Mouse (Mus musculus): ENCODE results near the gene Hoxc12. TPM values are rescaled to one million over a fixed set of nuclear protein-coding genes. Genes with fewer than 3 reads are reported as not detected.

Gene Hoxc12
- polyA plus RNA-seq, 1 experiment from 2014 or later: not detected

GRCm38 (mm10) chr15:102921053-102922011 lies 15.2 kb upstream of the Hoxc12 start, which contains the start of gene Hoxc13:
Hoxc13 (plus strand) TSS chr15:102921103.
- no peaks in the 10 kb centered on the region for H3K9me3 ChIP-seq
- no peak for ATAC-seq (ENCODE audit: low FRiP score, low read depth)
- H3K4me2 ChIP-seq: peak within 1 kb of the TSS; percentile 27; the same call in 1 of the 2 replicates
- H3K4me3 ChIP-seq: peak within 1 kb of the TSS; percentile 5; the same call in 1 of the 2 replicates
- peaks cover 94% of the 10 kb centered on the region for H3K27me3 ChIP-seq
- H3K27ac ChIP-seq (replicated peaks): no peak within 1 kb of the TSS
- H3K4me1 ChIP-seq (replicated peaks): 0 out of 2 replicates have a peak, but pooled peaks cover 3% of the 10 kb centered on the region
- H3K9ac ChIP-seq: no peak within 1 kb of the TSS
- H3K36me3 ChIP-seq: no peaks in the 10 kb centered on the region
- 2% methylated on average over 73 of the region's 88 CpGs for WGBS

- no peaks in the 10 kb centered on the region for H3K36me3 ChIP-seq
- no peak overlapping the region for H3K4me2 ChIP-seq
- H3K4me1 ChIP-seq (replicated peaks): 0 out of 2 replicates have a peak, but pooled peaks cover 3% of the 10 kb centered on the region
- H3K4me3 ChIP-seq: no peak overlapping the region
- H3K9me3 ChIP-seq: no peaks in the 10 kb centered on the region
- WGBS: under 1% methylated on average over 24 of the region's 24 CpGs
- no peak for ATAC-seq (ENCODE audit: low FRiP score, low read depth)
- no peak overlapping the region for H3K9ac ChIP-seq
- H3K27ac ChIP-seq (replicated peaks): no peak overlapping the region
- peaks cover 94% of the 10 kb centered on the region for H3K27me3 ChIP-seq
Observed at GRCm38 (mm10) chr15:102922012-102922362, 14.6 kb upstream of the Hoxc12 start.

DNA sequence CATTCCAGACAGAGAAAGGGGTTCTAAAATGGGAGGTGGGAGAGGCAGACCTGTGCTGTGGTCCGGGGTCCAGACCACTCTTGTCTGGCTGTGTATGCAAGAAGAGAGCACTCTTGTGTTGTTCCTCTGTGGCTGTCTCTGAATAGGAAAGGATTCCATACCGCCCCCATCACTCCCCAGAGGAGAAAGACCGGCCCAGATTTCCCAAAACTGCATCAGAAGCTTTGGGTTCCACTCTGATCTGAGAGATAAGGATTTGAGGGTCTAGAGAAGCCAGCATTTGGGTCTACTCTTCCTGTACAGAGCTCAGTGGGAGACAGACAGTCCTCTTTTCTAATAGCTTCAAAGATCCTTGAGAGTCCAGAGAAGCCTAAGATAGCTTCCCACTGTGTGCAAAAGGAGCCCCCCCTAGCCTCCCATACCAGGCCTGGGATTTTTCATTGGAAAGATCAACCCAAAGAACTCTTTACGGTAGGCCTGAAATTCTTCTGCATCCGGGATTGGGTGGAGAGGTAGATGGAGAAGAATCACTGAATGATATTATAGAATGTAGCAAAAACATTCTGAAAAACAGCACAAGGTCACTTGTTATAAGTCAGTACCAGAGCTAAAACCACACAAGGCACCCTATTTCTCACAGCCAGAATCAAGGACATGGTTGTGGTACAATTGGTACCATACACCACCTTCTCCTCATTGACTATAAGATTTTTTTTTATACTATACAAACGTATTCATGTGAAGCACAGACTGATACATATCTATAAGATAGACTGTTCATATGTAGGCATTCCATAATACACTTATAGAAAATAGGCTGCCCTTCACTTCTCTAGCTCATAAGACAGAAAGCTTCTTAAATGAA lies 13.7 kb upstream of the Hoxc12 start:
- Histone ChIP-seq H3K27me3 (peaks cover 93% of the 10 kb centered on the region), H3K9ac (no peak overlapping the region), H3K9me3 (no peaks in the 10 kb centered on the region), H3K4me3 (no peak overlapping the region), H3K4me2 (no peak overlapping the region), H3K36me3 (no peaks in the 10 kb centered on the region), H3K4me1 (replicated peaks) (0 out of 2 replicates have a peak, but pooled peaks cover 3% of the 10 kb centered on the region), H3K27ac (replicated peaks) (no peak overlapping the region)
- ATAC-seq (ENCODE audit: low FRiP score, low read depth): no peak
- WGBS: 8% methylated on average over 6 of the region's 6 CpGs

DNA sequence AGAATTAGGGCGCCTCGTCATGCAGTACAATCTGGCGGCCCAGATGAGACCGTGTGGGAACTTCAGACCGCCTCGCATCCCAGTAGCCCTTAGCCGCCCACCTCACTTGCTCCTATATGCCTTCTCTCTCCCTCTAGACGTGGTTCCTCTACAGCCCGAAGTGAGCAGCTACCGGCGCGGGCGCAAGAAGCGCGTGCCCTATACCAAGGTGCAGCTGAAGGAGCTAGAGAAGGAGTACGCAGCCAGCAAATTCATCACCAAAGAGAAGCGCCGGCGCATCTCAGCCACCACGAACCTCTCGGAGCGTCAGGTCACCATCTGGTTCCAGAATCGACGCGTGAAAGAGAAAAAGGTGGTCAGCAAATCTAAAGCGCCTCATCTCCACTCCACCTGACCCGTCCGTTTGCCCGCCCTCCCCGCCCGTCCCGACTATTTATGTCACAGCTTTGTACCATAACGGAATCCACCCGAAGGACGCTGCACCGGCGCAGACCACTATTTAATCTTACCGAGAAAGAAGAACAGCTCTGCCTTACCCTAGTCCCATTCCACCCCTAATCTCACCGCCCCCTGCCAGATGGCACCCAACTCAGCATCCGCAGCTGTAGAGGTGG lies 9.4 kb upstream of the Hoxc12 start:
- H3K4me2 ChIP-seq: no peak overlapping the region
- H3K9ac ChIP-seq: no peak overlapping the region
- H3K4me3 ChIP-seq: no peak overlapping the region
- no peaks in the 10 kb centered on the region for H3K4me1 ChIP-seq (replicated peaks)
- H3K27ac ChIP-seq (replicated peaks): no peak overlapping the region
- peaks cover 95% of the 10 kb centered on the region for H3K27me3 ChIP-seq
- no peaks in the 10 kb centered on the region for H3K9me3 ChIP-seq
- ATAC-seq (ENCODE audit: low FRiP score, low read depth): no peak
- WGBS: under 1% methylated on average over 40 of the region's 40 CpGs
- no peaks in the 10 kb centered on the region for H3K36me3 ChIP-seq

DNA sequence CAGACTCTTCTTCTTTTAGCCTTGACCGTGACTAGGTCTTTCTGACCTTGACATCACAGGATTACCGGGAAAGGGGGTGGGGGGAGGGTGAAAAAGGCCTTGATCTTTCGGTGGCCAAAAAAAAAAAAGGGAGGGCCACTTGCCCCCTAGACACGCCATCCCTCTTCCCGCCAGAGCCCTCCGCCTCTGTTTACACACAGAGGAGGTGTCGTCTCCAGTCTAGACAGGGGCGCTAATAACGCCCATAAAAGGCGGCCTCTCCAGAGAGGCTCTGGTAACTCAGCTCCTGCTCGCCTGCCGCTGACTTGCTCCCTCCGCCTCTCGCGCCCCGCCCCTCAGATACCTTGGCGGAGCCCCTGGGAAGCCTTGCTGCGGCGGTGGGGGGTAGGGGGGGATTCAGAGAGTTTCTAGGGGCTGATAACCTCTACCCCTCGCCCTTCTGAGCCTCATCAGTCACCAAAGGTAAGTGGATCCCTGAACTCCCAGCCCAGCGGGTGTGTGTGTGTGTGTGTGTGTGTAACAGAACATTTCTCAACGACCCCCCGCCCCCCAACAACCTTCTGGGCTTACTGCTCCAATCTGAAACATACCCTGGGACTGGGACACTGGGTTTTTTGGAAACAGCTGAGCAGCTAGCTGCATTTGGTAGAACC lies 4.7 kb upstream of the Hoxc12 start:
- ATAC-seq (ENCODE audit: low FRiP score, low read depth): no peak
- no peak overlapping the region for H3K27ac ChIP-seq (replicated peaks)
- H3K4me3 ChIP-seq: no peak overlapping the region
- no peaks in the 10 kb centered on the region for H3K4me1 ChIP-seq (replicated peaks)
- no peak overlapping the region for H3K4me2 ChIP-seq
- WGBS: 1% methylated on average over 23 of the region's 23 CpGs
- peaks cover 96% of the 10 kb centered on the region for H3K27me3 ChIP-seq
- H3K36me3 ChIP-seq: no peaks in the 10 kb centered on the region
- no peak overlapping the region for H3K9ac ChIP-seq
- H3K9me3 ChIP-seq: no peaks in the 10 kb centered on the region

DNA sequence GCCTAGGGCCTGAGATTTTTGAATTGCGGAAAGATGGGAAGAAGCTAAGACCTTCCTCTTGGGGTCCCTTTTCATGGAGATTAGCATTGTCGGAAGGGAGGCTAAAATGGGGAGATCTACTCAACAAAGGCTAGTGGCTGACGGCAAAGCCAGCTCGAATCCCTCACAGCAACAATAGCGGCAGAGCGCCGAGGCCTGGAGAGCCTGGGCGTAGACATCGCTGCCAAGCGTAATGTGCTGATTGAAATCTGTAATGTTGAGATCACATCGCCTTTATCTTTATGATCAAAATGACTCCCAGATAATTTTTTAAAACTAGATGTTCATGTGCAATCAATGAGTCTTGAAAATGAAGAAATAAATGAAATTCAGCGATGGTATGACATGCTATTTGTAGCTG lies 2.1 kb upstream of the Hoxc12 start:
- Histone ChIP-seq H3K4me3 (no peak overlapping the region), H3K4me2 (no peak overlapping the region), H3K9ac (no peak overlapping the region), H3K27me3 (peaks cover 96% of the 10 kb centered on the region), H3K9me3 (no peaks in the 10 kb centered on the region), H3K4me1 (replicated peaks) (no peaks in the 10 kb centered on the region), H3K27ac (replicated peaks) (no peak overlapping the region), H3K36me3 (no peaks in the 10 kb centered on the region)
- no peak for ATAC-seq (ENCODE audit: low FRiP score, low read depth)
- WGBS: 1% methylated on average over 12 of the region's 12 CpGs

GRCm38 (mm10) chr15:102934897-102935296 lies 1.7 kb upstream of the Hoxc12 start:
- Histone ChIP-seq H3K9ac (no peak overlapping the region), H3K27ac (replicated peaks) (no peak overlapping the region), H3K4me1 (replicated peaks) (no peaks in the 10 kb centered on the region), H3K27me3 (peaks cover 96% of the 10 kb centered on the region), H3K4me3 (no peak overlapping the region), H3K36me3 (no peaks in the 10 kb centered on the region), H3K4me2 (no peak overlapping the region), H3K9me3 (no peaks in the 10 kb centered on the region)
- no peak for ATAC-seq (ENCODE audit: low FRiP score, low read depth)
- WGBS: under 1% methylated on average over 26 of the region's 27 CpGs

- Histone ChIP-seq H3K36me3 (no peaks in the 10 kb centered on the region), H3K27me3 (peaks cover 96% of the 10 kb centered on the region), H3K4me1 (replicated peaks) (no peaks in the 10 kb centered on the region), H3K4me2 (no peak overlapping the region), H3K27ac (replicated peaks) (no peak overlapping the region), H3K9me3 (no peaks in the 10 kb centered on the region), H3K4me3 (no peak overlapping the region), H3K9ac (no peak overlapping the region)
- under 1% methylated on average over 47 of the region's 50 CpGs for WGBS
- ATAC-seq (ENCODE audit: low FRiP score, low read depth): no peak
Observed at GRCm38 (mm10) chr15:102937036-102937666, 594 bp downstream of the Hoxc12 start.

DNA sequence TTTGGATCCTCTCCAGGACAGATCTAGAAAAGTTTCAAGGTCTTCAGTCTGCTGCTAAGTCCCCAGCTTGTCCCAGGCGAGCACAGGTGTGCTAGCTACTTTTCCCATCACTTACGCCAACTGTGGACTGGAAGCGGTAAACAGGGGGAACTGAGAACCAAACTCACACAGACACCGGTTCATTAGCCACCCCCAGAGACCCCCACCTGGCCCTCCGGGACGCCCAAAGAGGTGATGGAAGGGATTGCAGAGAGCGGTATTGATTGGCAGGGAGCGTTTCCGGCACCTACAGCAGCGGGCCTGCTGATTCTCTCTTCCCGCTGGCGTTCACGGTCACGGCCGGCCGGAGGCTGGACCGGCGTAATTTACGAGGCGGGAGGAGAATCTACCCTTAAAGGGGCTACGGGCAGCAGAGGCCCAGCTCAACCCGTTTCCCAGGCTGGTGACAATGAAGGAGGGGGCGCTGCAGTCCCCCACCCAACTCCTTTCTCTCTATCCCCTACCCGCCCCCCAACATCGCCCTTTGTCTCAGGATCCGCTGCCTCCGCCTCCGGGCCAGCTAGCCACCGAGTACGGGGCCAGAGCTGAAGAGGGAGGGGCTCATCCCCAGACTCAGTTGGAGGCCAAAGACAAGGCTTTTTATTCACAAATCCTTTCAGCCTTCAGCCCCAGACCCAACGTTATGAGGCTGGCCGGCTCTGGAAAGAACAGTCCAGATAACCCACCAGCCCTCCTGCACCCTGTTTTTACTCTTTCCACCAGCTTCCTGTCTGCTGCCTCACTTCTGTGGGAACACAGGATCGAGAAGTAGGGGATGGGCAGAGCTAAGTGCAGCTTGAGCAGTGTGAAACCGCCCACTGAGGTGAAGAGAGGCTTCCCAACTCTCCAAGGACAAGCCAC lies 2.9 kb downstream of the Hoxc12 start:
- no peak for ATAC-seq (ENCODE audit: low FRiP score, low read depth)
- H3K4me3 ChIP-seq: no peak overlapping the region
- no peak overlapping the region for H3K9ac ChIP-seq

DNA sequence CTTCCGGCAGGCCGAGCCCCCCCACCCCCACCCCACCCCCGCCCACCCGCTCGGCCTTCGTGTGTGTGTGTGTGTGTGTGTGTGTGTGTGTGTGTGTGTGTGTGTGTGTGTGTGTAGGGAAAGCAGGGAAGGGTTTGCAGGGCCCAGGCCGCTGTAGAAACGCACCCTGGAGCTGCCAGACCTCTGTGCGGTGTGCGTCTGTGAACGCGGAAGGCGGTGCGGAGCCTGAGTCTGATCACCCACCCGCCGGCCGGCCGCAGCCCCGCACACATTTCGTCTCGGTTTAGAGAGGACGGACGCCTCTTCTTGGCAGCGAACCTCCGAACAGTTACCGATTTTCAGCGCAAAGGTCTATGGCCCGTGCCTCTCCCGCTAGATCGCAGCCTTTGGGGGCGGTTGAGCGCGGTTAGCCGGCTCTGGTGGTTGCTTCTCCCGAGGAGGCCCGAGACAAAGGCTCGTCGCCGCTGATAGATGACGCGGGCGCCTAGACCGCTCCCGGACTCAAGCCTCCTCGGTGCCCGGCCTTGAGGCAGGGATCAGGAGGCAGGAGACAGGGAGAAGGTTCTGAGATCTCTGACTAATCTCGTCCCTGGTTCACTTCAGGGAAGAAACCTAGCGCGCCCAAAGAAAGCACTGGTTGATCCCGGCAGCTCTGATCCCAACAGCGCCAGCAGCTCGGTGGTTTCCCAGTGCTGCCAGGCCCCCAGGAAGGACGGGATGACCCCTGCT lies 6.3 kb downstream of the Hoxc12 start:
- no peak overlapping the region for H3K27ac ChIP-seq (replicated peaks)
- H3K4me1 ChIP-seq (replicated peaks): no peaks in the 10 kb centered on the region
- peaks cover 96% of the 10 kb centered on the region for H3K27me3 ChIP-seq
- no peak for ATAC-seq (ENCODE audit: low FRiP score, low read depth)
- no peaks in the 10 kb centered on the region for H3K36me3 ChIP-seq
- no peak overlapping the region for H3K9ac ChIP-seq
- WGBS: under 1% methylated on average over 50 of the region's 53 CpGs
- no peak overlapping the region for H3K4me3 ChIP-seq
- peak overlapping the region; percentile 22; the same call in 1 of the 2 replicates for H3K4me2 ChIP-seq
- no peaks in the 10 kb centered on the region for H3K9me3 ChIP-seq

More for the DNA sequence above, 2.9 kb downstream of the Hoxc12 start:
- 2% methylated on average over 34 of the region's 34 CpGs for WGBS
- Histone ChIP-seq H3K9me3 (no peaks in the 10 kb centered on the region), H3K27me3 (peaks cover 95% of the 10 kb centered on the region), H3K4me2 (no peak overlapping the region), H3K4me1 (replicated peaks) (no peaks in the 10 kb centered on the region), H3K27ac (replicated peaks) (no peak overlapping the region), H3K36me3 (no peaks in the 10 kb centered on the region)

Measured in hindbrain, embryonic 15.5 days (tissue).